Mouse (Mus musculus) erythroblast, adult 5-6 weeks (primary cell): Measurements from ENCODE around the gene Cdkl5. TPM values are rescaled to one million over a fixed set of nuclear protein-coding genes. Genes with fewer than 3 reads are reported as not detected.
A peak's percentile ranks its signal among the peaks of the same experiment; 100 is the strongest.

ENCODE experiments used
- ATAC-seq: replicated peaks from 2 replicates; pipeline ENCODE4 v1.8.0; 2016; ENCODE audit warnings: moderate number of reproducible peaks, mild to moderate bottlenecking, moderate TSS enrichment, inconsistent platforms; ENCODE audit not compliant: poor library complexity, low FRiP score, severe bottlenecking
- total RNA-seq, 2 experiments: library from RNA; stranded (forward) in 1 of 2; stranded (reverse) in 1 of 2; fragments of 150-400 nt in 1 of 2; fragments of 200-764, 138-1000 nt in 1 of 2; gene quantifications; 2 replicates each; pipeline versions ENCODE4 v1.2.3 to v1.2.4; 2015 to 2017; ENCODE audit warnings: low replicate concordance in 2 of 2

Cdkl5 gene
- 0.19 TPM in 1 of 2 replicates, not detected in the other for total RNA-seq (2015; ENCODE audit: low replicate concordance)
- 0.26 TPM in 1 of 2 replicates, not detected in the other for total RNA-seq (2017; ENCODE audit: low replicate concordance)

- ATAC-seq, result peak; percentile 100
Observed at GRCm38 (mm10) chrX:160994543-160995121, at the start of gene Cdkl5. TSS of gene Cdkl5 (minus strand) at chrX:160994704.

GRCm38 (mm10) chrX:161033235-161033803 lies 38.8 kb upstream of the Cdkl5 start:
- ATAC-seq, result no peak

GRCm38 (mm10) chrX:161032423-161032822 lies 37.9 kb upstream of the Cdkl5 start:
- ATAC-seq, result no peak

GRCm38 (mm10) chrX:161030233-161030632 lies 35.7 kb upstream of the Cdkl5 start:
- ATAC-seq, result no peak

- ATAC-seq, result no peak
Observed at GRCm38 (mm10) chrX:161024475-161024874, 30.0 kb upstream of the Cdkl5 start.

- no peak for ATAC-seq
Observed at GRCm38 (mm10) chrX:161021548-161021947, 27.0 kb upstream of the Cdkl5 start.

DNA sequence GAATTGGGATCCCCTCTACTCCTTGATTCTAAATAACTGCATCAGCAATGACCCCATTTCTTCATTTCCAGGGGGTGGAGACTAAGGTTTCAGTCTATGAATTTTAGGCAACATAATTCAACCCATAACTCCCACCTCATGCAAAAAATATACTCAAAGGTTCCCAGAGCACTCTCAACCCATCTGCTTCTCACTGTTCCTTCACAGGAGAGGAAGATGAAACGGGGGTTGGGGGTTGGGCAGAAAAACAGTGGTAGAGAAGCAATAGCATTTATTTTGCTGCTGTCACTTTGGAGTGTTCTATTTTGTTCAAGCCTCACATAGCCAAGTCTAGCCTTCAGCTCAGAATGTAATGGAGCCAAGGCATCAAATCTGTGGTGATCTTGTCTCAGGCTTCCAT lies 23.7 kb upstream of the Cdkl5 start:
- ATAC-seq, result no peak

DNA sequence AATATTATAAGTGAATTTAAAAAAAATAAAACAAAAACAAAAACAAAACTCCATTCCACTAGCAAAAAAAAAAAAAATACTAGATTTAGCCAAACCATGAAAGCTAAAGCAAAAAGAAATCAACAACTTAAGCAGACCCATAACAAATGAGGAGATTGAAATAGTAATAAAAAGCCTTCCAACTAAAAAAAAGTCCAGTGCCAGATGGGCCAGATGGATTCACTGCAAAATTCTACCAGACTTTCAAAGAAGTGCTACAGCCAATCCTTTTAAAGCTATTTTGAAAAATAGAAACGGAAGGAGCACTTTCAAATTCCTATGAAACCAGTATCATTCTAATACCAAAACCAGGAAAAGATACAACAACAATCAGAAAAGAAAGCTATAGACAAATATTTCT lies 11.8 kb upstream of the Cdkl5 start:
- ATAC-seq, result no peak

DNA sequence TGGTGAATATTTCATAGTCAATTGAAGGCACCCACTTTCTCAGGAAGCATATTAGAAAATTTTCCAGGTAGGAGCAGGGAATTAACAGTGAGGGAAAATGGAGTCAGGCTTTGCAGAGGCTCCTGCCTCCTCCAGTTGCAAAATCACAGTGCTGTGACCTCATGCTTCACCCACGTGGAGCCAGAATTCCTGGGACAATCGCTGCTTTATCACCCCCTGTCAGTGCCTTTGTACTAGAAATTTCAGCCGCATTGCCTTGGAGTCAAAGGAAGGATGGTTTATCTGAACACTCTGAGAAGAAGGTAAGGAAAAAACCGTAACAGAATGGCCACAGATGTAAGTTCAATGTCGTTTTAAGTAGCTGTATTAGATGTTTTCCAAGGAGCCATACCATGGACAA lies 1.5 kb upstream of the Cdkl5 start:
- no peak for ATAC-seq

DNA sequence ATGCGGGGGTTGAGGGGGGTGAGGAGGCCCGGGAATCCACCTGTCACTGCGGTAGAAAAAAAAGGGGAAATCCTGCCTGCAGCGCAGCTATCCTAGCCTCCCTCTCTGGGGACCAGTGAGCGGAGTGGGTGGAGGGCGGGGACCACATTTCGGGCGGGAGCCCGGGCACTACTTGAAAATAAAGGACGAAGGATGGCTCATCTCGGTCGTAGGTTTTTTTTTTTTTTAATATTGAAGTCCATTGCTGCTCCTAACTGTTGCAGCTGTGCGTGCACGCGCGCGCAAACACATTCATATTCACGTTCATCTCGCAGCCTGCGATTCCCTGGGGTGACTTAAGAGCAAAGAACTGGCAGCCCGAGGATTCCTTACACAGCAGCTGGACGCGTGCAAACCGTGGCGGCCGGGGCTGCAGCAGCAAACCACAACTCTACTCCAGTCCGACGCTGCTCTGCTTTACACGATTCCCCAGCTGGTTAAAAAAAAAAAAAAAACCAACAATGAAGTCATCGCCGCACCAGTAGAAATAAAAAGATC lies 695 bp upstream of the Cdkl5 start:
- ATAC-seq, result no peak

- peak; percentile 66; the same call in 1 of the 2 replicates for ATAC-seq
Observed at GRCm38 (mm10) chrX:160993749-160994539, 560 bp downstream of the Cdkl5 start.

GRCm38 (mm10) chrX:160992703-160993102 lies 1.8 kb downstream of the Cdkl5 start:
- no peak for ATAC-seq

GRCm38 (mm10) chrX:160990276-160990675 lies 4.2 kb downstream of the Cdkl5 start:
- no peak for ATAC-seq

DNA sequence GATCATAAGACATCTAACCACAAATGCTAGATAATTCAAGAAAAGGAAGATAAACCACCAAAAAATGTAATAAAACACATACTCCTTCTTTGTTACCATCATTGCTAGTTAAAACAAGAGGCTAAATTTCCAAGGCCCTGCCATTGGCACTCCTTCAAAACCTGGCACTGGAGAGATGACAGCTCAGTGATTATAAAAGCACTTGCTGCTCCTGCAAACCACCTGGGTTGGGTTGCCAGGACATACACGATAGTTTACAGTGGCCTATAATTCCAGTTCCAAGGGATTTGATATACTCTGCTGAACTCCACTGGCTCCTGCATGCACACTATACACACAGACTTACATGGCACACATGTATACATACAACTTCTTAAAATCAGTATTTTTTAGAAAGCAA lies 16.6 kb downstream of the Cdkl5 start:
- ATAC-seq, result no peak

- no peak for ATAC-seq
Observed at GRCm38 (mm10) chrX:160971991-160972545, 22.4 kb downstream of the Cdkl5 start.

- no peak for ATAC-seq
Observed at GRCm38 (mm10) chrX:160958593-160959131, 35.8 kb downstream of the Cdkl5 start.

- no peak for ATAC-seq
Observed at GRCm38 (mm10) chrX:160949583-160949982, 44.9 kb downstream of the Cdkl5 start.

- no peak for ATAC-seq
Observed at GRCm38 (mm10) chrX:160944722-160945121, 49.8 kb downstream of the Cdkl5 start.

GRCm38 (mm10) chrX:160935541-160935940 lies 59.0 kb downstream of the Cdkl5 start:
- ATAC-seq, result no peak

DNA sequence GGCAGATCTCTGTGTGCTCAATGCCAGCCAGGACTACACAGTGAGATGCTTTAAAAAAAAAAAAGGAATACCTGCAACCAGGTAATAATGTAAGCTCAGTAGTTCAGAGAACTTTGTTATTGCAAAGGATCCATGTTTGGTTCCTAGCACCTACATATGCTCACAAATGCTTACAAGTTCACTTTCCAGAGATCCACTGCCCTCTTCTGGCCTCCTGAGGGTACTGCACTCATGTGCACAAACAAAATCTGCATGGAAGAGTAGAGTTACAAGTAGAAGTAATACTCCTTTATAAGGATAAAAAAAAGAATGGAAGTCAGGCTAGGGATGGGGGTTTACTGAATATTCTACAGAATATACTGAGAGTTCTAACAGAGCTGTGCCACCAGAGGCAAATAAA lies 63.8 kb downstream of the Cdkl5 start:
- no peak; the same call in 1 of the 2 replicates for ATAC-seq
